17 mouse cellular contexts compared by ENCODE assay signal in the genomic region with DNA sequence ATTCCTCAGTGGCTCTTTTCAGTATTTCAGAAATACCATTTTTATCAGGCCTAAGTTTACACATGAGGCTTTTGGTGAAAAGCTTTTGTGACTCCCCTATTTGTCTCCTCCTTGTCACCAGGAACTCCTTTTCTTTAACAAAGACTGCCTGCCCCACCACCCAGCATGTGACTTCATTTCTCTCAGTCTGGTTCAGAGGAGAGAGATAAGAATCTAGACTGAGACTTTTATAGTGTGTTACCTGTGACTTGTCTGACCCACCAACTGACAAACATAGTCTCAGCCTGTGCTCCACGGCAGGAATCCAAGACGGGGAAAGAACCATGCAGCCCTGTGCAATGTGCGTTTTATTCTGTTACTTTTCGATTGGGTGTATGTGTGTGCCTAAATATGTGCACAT.
A peak's percentile ranks its signal among the peaks of the same experiment; 100 is the strongest.
DNase-seq lines count a peak whose midpoint lies in the region; ATAC-seq lines count a peak whose summit lies in the region.
"Had no signal": no experiment of that assay in that cellular context is flagged by ENCODE, and none has a peak within 500 bp of the region (broad histone marks: within the 10 kb centered on the region; RNA-seq: fewer than 3 reads in every experiment).

No protein-coding gene starts in this region.

- no peaks in the 10 kb centered on the region for H3K9me3 ChIP-seq in hindbrain, embryonic 12.5 days (replicated peaks)
- no peaks in the 10 kb centered on the region for H3K9me3 ChIP-seq in hindbrain, embryonic 16.5 days (ENCODE audit: control insufficient read depth, low read length)
- H3K9me3 ChIP-seq: intestine, embryonic 15.5 days; limb, embryonic 15.5 days; midbrain, embryonic 15.5 days; neural tube, embryonic 12.5 days had no signal

- H3K4me1 ChIP-seq in hindbrain, embryonic 12.5 days = peaks cover 33% of the 10 kb centered on the region
- H3K4me1 ChIP-seq in hindbrain, embryonic 16.5 days (ENCODE audit: control insufficient read depth, insufficient read depth, low read depth, low read length) = peaks cover 8% of the 10 kb centered on the region

- no peak overlapping the region for H3K9ac ChIP-seq in hindbrain, embryonic 12.5 days
- H3K9ac ChIP-seq in hindbrain, embryonic 16.5 days (ENCODE audit: low read depth, low read length) = no peak overlapping the region
- H3K9ac ChIP-seq: intestine, embryonic 15.5 days; limb, embryonic 15.5 days; midbrain, embryonic 15.5 days; neural tube, embryonic 12.5 days had no signal

- 0 out of 2 replicates have a peak overlapping the region, but pooled peaks have one; percentile 40 for H3K27ac ChIP-seq in hindbrain, embryonic 12.5 days
- H3K27ac ChIP-seq in hindbrain, embryonic 16.5 days (ENCODE audit: low read depth, low read length) = no peak overlapping the region
- H3K27ac ChIP-seq: intestine, embryonic 15.5 days; limb, embryonic 15.5 days; neural tube, embryonic 12.5 days had no signal

- no peak for ATAC-seq in hindbrain, embryonic 12.5 days (ENCODE audit: low FRiP score)
- ATAC-seq in hindbrain, embryonic 16.5 days = no peak
- ATAC-seq: intestine, embryonic 15.5 days; midbrain, embryonic 15.5 days had no signal

- no peak overlapping the region for H3K4me2 ChIP-seq in hindbrain, embryonic 12.5 days (replicated peaks)
- no peak overlapping the region for H3K4me2 ChIP-seq in hindbrain, embryonic 16.5 days (ENCODE audit: low read length)
- H3K4me2 ChIP-seq: intestine, embryonic 15.5 days; limb, embryonic 15.5 days; midbrain, embryonic 15.5 days; neural tube, embryonic 12.5 days had no signal

- DNase-seq in testis, postnatal 10 days (ENCODE audit: low spot score) = peak; percentile 14
- DNase-seq in testis, postnatal 14 days (ENCODE audit: low spot score) = no peak
- peak; percentile 27 for DNase-seq in naive thymus-derived CD4-positive, alpha-beta T cell, adult 2 months (ENCODE audit: low read depth)
- no peak for DNase-seq in layer of hippocampus, postnatal 25 days (ENCODE audit: extremely low spot score in 1 of 2, low spot score in 1 of 2)
- no peak for DNase-seq in gastrocnemius, postnatal 4 days (ENCODE audit: low spot score in 2 of 2)
- DNase-seq in adrenal gland, postnatal 10 days = no peak
- DNase-seq: cerebellum, adult 9-10 months; heart, postnatal 4 days; kidney, postnatal 36 days; lung, adult 2 months; right cerebral cortex, postnatal 4 days had no signal

- no peaks in the 10 kb centered on the region for H3K27me3 ChIP-seq in hindbrain, embryonic 12.5 days
- H3K27me3 ChIP-seq in hindbrain, embryonic 16.5 days (replicated peaks; ENCODE audit: control insufficient read depth, insufficient read depth, low read length) = no peaks in the 10 kb centered on the region
- H3K27me3 ChIP-seq: intestine, embryonic 15.5 days; limb, embryonic 15.5 days; midbrain, embryonic 15.5 days; neural tube, embryonic 12.5 days had no signal

- WGBS in hindbrain, embryonic 12.5 days = 58% methylated on average over 4 of the region's 4 CpGs
- WGBS in hindbrain, embryonic 16.5 days = 49% methylated on average over 4 of the region's 4 CpGs

- H3K4me3 ChIP-seq in hindbrain, embryonic 12.5 days = no peak overlapping the region
- H3K4me3 ChIP-seq in hindbrain, embryonic 16.5 days (ENCODE audit: low read length) = no peak overlapping the region
- H3K4me3 ChIP-seq: intestine, embryonic 15.5 days; limb, embryonic 15.5 days; midbrain, embryonic 15.5 days; neural tube, embryonic 12.5 days had no signal

- H3K36me3 ChIP-seq in hindbrain, embryonic 12.5 days = no peaks in the 10 kb centered on the region
- H3K36me3 ChIP-seq in hindbrain, embryonic 16.5 days (ENCODE audit: control insufficient read depth, insufficient read depth, low read length) = no peaks in the 10 kb centered on the region
- H3K36me3 ChIP-seq: intestine, embryonic 15.5 days; limb, embryonic 15.5 days; midbrain, embryonic 15.5 days; neural tube, embryonic 12.5 days had no signal

Comparison
In these comparisons a context has a peak if more than half of its experiments do, and no peak if none do; other contexts are left out.
1. DNase-seq: peak in testis, postnatal 10 days (single experiment) and naive thymus-derived CD4-positive, alpha-beta T cell, adult 2 months (single experiment); none in testis, postnatal 14 days (single experiment), layer of hippocampus, postnatal 25 days (0 of 2), gastrocnemius, postnatal 4 days (0 of 2) and adrenal gland, postnatal 10 days (single experiment).